Mouse (Mus musculus) adrenal gland, adult 10 weeks (tissue): ENCODE results near the gene Rap1gds1. TPM values are rescaled to one million over a fixed set of nuclear protein-coding genes. Genes with fewer than 3 reads are reported as not detected.

Source experiments
- polyA plus RNA-seq: library from polyadenylated mRNA; stranded (reverse); fragments of 350-450 nt; fragmentation: Illumina TruSeq; extraction: RNeasy Lipid Tissue Mini Kit (QIAGEN cat#74804); gene quantifications from one replicate; pipeline ENCODE4 v1.2.3, GENCODE M21; 2014; ENCODE audit warnings: low read depth, low replicate concordance

Rap1gds1 gene
- polyA plus RNA-seq, result 85.7 TPM

GRCm38 (mm10) chr3:139074484-139075211 is at the start of gene Rap1gds1:
TSS of gene Rap1gds1 (minus strand) at chr3:139075201.

Other genes with a start within 250 kb of the Rap1gds1 start
- gene Stpg2, start 130.5 kb upstream of the Rap1gds1 start, polyA plus RNA-seq, result not detected